Mouse (Mus musculus) forebrain, postnatal 0 days (tissue): ENCODE results near the gene Csnka2ip. TPM values are rescaled to one million over a fixed set of nuclear protein-coding genes. Genes with fewer than 3 reads are reported as not detected.

Experiments
- ATAC-seq: fragments of 200-750 bp; cut with Nextera tagmentation; 2 replicates; pipeline ENCODE4 v1.8.0; 2017; ENCODE audit warnings: mild to moderate bottlenecking, moderate library complexity
- DNase-seq: peaks from one replicate; pipeline ENCODE4 v3.0.0-alpha.2; 2015
- H3K27ac ChIP-seq: fragments of 300-500 bp; sonication (generic); 2 replicates; pipeline ENCODE4 v1.5.1; 2014; ENCODE audit warnings: low read depth, mild to moderate bottlenecking, antibody characterized with exemption, low read length, moderate library complexity, mixed read lengths
- H3K27me3 ChIP-seq: fragments of 300-500 bp; sonication (generic); 2 replicates; pipeline ENCODE4 v1.6.1; 2014; ENCODE audit warnings: mild to moderate bottlenecking, low read length, mixed read lengths; ENCODE audit not compliant: insufficient read depth
- H3K36me3 ChIP-seq: fragments of 300-500 bp; sonication (generic); 2 replicates; pipeline ENCODE4 v1.6.1; 2014; ENCODE audit warnings: mild to moderate bottlenecking, moderate library complexity; ENCODE audit not compliant: insufficient read depth
- H3K4me1 ChIP-seq: fragments of 300-500 bp; sonication (generic); 2 replicates; pipeline ENCODE4 v1.6.1; 2014; ENCODE audit warnings: antibody characterized with exemption; ENCODE audit not compliant: insufficient read depth
- H3K4me2 ChIP-seq: fragments of 300-500 bp; sonication (generic); 2 replicates; pipeline ENCODE4 v1.6.1; 2014; ENCODE audit warnings: low read depth, mild to moderate bottlenecking, moderate library complexity
- H3K4me3 ChIP-seq: fragments of 300-500 bp; sonication (generic); 2 replicates; pipeline ENCODE4 v1.5.1; 2014; ENCODE audit warnings: low read depth, low read length, mixed read lengths
- H3K9ac ChIP-seq: fragments of 300-500 bp; sonication (generic); 2 replicates; pipeline ENCODE4 v1.6.1; 2014; ENCODE audit warnings: mild to moderate bottlenecking
- H3K9me3 ChIP-seq: fragments of 300-500 bp; sonication (generic); 2 replicates; pipeline ENCODE4 v1.6.1; 2016; ENCODE audit warnings: low read length
- CTCF ChIP-seq: sonication (generic); IDR thresholded peaks from 2 replicates; pipeline ENCODE4 v1.5.1; 2016; ENCODE audit warnings: antibody characterized with exemption, control low read depth, low read depth
- WGBS: fragments of 180-500 bp; shearing (Covaris S2); extraction: QIAGEN DNeasy Blood & Tissue Kit; methylation state at CpG from one replicate; pipeline ENCODE4 v1.1.7; 2014; 5-methylcytosine and 5-hydroxymethylcytosine counted together
- polyA plus RNA-seq: library from polyadenylated mRNA; unstranded; fragments of >200 nt; fragmentation: Nextera tagmentation; extraction: Ambion mirVana; gene quantifications from 2 replicates; pipeline ENCODE4 v1.2.1, GENCODE M21; 2015
- total RNA-seq: library from RNA; depleted of rRNA; stranded (reverse); fragments of >200 nt; gene quantifications from 2 replicates; pipeline ENCODE4 v1.2.3, GENCODE M21; 2014; rRNA removed

Csnka2ip gene
- total and polyA plus RNA-seq, 2 experiments from 2014 or later: not detected

DNA sequence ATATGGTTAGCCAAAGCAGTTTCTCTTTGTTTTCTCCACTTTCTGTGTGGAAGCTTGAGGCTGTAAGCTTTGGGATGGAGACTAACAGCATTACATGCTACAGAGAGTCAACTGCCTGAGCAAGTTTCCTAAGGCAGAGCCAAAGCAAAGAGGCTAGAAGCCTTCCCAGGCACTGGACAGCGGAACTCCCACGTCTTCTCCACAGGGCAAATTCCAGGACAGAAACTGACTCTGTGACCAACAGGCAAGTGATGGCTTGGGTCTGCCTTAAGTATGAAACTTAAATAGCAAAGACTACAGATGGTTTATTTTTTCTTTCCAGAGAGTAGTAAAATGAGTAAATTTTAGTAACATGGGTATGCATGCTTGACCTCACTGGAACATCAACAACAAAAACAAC, 75.3 kb downstream of the Csnka2ip start:
- H3K27ac ChIP-seq: no peak overlapping the region
- H3K4me3 ChIP-seq: no peak overlapping the region
- no peaks in the 10 kb centered on the region for H3K27me3 ChIP-seq
- no peak for ATAC-seq
- no peaks in the 10 kb centered on the region for H3K36me3 ChIP-seq
- no peaks in the 10 kb centered on the region for H3K9me3 ChIP-seq
- no peak overlapping the region for H3K4me2 ChIP-seq
- TF ChIP-seq CTCF: no peak
- DNase-seq: no peak
- no peak overlapping the region for H3K9ac ChIP-seq
- WGBS: 95% methylated on average over 2 of the region's 2 CpGs
- H3K4me1 ChIP-seq: no peaks in the 10 kb centered on the region

DNA sequence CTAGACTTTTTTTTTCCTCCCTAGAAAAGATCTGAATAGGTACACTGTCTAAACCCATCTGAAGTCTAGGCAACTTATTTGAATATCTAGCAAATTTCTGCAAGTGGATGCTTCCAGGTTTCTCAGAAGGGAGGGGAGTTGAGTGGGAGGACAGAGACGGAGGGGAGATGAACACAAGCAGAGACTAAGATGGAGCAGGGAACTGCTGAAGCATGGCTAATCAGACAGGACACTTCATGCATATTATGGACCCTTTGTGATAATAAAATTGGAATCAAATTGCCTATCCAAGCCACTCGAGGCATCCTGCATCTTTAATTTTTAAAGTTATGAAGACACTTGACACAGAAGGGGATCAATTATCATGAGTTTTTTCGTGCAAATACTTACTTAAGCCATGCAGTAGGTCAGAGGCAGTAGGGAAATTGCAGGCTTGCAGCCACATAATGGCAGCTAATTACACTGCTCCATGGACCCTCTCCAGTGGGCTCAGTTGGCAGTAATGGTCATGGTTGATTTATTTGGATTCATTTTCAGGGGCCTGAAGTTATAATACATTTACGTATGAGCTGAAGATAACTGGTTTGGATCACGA, 78.1 kb downstream of the Csnka2ip start:
- H3K27me3 ChIP-seq: no peaks in the 10 kb centered on the region
- no peak overlapping the region for H3K9ac ChIP-seq
- no peak overlapping the region for H3K4me3 ChIP-seq
- no peaks in the 10 kb centered on the region for H3K36me3 ChIP-seq
- H3K27ac ChIP-seq: no peak overlapping the region
- WGBS: 43% methylated on average over 5 of the region's 5 CpGs
- H3K9me3 ChIP-seq: no peaks in the 10 kb centered on the region
- no peaks in the 10 kb centered on the region for H3K4me1 ChIP-seq
- H3K4me2 ChIP-seq: no peak overlapping the region
- ATAC-seq: no peak
- DNase-seq: no peak
- TF ChIP-seq CTCF: no peak

DNA sequence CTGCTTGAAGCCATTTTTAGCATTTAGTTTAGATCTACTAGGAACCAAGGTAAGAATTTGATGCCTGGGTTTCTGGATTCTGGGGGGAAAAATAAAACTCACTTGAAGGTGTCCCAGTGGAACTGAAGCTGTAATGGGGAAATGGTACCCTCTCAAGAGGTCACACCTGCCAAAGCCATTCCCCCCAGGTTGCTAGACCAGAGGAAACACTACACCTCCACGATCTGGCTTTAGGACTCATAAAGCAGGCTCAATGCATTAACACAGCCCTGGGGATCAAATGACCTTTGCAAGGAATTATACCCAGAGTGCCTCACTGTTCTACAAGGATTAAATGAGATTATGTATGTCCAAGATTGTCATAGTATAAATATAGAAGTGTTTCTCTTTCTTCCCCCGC, 88.8 kb downstream of the Csnka2ip start:
- Histone ChIP-seq H3K27ac (no peak overlapping the region), H3K27me3 (no peaks in the 10 kb centered on the region), H3K9me3 (no peaks in the 10 kb centered on the region), H3K4me2 (no peak overlapping the region), H3K9ac (no peak overlapping the region), H3K4me1 (no peaks in the 10 kb centered on the region), H3K36me3 (no peaks in the 10 kb centered on the region), H3K4me3 (no peak overlapping the region)
- DNase-seq: no peak
- WGBS: 85% methylated on average over 2 of the region's 2 CpGs
- no peak for ATAC-seq
- no peak for TF ChIP-seq CTCF

Other genes with a start within 250 kb of the Csnka2ip start
- 21.4 and 24.8 TPM in 2 replicates for gene 4930453N24Rik, start 168.8 kb upstream of the Csnka2ip start, total RNA-seq
- 18.2 and 19.8 TPM in 2 replicates for gene 4930453N24Rik, start 168.8 kb upstream of the Csnka2ip start, polyA plus RNA-seq
- 13.8 and 13.9 TPM in 2 replicates for gene Zfp654, start 249.2 kb upstream of the Csnka2ip start, total RNA-seq
- 2.2 and 2.6 TPM in 2 replicates for gene Zfp654, start 249.2 kb upstream of the Csnka2ip start, polyA plus RNA-seq
- 79.0 and 82.9 TPM in 2 replicates for gene Cggbp1, start 249.6 kb upstream of the Csnka2ip start, total RNA-seq
- gene Cggbp1, start 249.6 kb upstream of the Csnka2ip start, polyA plus RNA-seq: 45.3 and 50.9 TPM in 2 replicates